Mouse (Mus musculus) erythroblast, embryonic 14.5 days (primary cell): Measurements from ENCODE around the gene Gstm5.

ENCODE experiments used
- GATA1 ChIP-seq: IDR thresholded peaks from 2 replicates; pipeline ENCODE4 v1.6.1; 2012; ENCODE audit warnings: low read length, inconsistent platforms, mixed read lengths
- TAL1 ChIP-seq: IDR thresholded peaks from 3 replicates; pipeline ENCODE4 v1.6.1; 2012; ENCODE audit warnings: low read length, inconsistent platforms, mixed read lengths

DNA sequence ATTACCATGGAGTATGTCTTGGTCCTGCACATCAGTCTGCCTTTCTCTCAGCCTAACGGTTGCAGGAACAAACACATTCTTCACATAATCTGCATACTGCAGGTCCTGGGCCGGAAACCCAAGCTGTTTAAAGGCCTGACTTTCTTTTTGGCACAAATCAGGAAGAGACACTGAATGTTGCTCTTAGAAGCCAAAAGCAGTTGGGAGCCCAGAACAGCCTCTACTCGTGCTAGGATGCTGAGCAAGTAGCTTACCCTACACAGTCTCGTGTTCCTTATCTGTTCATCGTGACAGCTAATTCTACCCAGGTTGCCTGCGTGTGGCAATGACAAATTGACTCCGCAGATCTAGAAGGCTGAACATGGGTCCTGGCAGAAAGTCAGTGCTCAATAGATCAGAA lies 44.9 kb downstream of the Gstm5 start:
- TF ChIP-seq TAL1 (no peak), GATA1 (no peak)
